Mouse (Mus musculus) spleen, postnatal 10 days (tissue): Measurements from ENCODE around the gene Sumf2.
A peak's percentile ranks its signal among the peaks of the same experiment; 100 is the strongest.
"Not testable (repeated sequence)": the region's sequence is repeated elsewhere in the genome, so short reads cannot be mapped to it uniquely, and the experiment has no call there.

Experiments
- DNase-seq, 2 experiments: peaks; one replicate each; pipeline ENCODE4 v3.0.0; 2021 to 2022; ENCODE audit warnings: low spot score in 2 of 2

Sumf2 gene

DNA sequence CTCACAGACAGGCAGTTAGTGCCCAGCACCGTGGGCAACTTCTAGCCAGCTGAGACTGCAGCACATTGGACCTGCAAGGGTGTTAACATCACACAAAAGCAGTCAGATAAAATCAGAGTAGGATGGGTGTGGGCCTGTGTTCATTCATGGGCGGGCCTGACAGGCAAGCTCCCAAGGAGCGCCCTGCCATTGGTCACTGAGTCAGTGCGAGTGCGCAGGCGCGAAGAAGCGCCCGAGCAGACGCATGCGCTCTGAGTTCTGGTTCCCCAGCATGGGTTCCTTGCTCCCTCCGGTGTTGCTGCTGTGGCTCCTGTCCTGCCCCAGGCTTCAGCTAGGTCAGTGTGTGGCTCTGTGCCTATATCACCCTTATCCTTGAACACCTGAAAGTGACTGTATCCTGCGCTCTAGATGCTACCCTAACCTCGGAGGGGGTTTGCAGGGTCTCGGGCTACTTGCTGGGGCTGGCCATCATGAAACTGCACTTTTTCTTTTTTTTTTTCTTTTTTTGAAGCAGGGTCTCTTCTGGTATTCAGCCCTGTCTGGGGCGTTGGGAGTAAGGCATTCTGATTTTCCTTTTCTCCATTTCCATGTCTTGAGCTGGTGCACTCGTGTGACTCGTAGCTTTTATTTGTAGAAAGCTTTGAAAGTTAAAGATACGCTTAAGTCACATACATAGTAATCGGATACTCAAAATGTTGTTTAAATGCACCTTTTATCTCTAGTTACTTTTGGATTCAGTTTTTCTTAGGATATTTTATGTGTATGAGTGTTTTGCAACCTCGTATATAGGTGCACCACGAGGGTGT lies at the start of gene Sumf2:
Sumf2 (plus strand) TSS at position 235 of the 806 bp plus-strand sequence.
- DNase-seq = peak; percentile 92 to 95

DNA sequence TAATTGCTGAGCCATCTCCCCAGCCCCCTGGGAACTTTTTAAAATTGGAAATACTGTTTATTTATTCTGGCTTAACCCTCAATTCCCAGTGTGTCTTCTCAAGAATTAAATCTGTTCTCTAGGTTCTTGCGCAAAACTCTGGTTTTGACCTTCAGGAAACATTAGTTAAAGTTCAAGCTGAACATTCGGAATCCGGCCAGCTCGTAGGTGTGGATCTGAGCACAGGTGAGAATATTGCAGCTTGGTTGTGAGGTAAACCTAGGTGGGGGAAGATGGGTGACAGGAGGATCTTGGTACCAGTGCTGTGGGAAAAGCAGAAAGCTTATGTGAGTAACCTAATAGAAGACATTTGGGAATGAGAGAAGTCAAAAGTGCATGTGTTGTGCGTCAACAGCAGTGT lies 1.9 kb upstream of the Sumf2 start:
- no peak for DNase-seq

DNA sequence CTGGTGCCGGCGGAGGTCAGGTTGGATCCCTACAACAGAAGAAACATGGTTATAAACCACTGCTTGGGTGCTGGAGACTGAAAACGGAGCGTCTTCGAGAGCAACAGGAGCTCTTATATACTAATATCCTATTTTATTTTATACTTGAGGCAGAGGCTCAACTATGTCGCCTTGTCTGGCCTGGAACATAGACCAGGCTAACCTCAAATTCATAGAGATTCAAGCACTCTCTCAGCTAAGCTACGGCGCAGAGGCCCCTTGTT lies 703 bp downstream of the Sumf2 start:
- no peak for DNase-seq

DNA sequence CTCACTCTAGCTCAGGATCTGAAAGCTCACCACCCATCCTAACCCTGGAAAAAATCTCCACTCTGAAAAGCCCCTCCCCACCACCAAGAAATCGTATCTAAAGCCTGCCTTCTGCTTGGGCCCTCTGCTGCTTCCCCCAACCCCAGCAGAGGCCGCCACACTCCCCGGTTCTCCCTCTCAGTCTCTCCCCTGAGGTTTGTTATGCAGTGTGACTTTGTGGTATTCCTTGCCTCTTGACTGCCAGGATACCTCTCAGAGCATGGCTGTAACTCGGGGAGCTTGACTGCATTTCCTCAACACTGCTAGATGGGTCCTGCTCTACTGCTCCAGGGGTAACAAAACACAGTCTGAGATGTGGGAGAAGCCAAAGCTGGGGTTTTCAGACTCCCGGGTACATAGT lies 8.4 kb downstream of the Sumf2 start:
- DNase-seq = no peak

DNA sequence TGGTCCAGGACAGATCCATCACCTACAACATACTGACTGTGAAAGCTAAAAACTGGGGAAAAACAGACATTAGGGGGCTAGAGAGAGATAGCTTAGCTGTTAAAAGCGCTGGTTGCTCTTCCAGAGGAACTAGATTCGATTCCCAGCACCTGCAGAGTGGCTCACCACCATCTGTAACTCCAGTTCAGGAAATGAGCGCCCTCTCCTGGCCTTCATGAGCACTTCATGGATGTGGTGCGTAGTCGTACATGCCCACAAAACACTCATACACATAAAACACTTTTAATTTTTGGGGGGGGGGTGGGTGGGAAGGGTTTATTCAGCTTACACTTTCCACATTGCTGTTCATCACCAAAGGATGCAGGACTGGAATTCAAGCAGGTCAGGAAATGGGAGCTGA lies 9.6 kb downstream of the Sumf2 start:
- no peak for DNase-seq

DNA sequence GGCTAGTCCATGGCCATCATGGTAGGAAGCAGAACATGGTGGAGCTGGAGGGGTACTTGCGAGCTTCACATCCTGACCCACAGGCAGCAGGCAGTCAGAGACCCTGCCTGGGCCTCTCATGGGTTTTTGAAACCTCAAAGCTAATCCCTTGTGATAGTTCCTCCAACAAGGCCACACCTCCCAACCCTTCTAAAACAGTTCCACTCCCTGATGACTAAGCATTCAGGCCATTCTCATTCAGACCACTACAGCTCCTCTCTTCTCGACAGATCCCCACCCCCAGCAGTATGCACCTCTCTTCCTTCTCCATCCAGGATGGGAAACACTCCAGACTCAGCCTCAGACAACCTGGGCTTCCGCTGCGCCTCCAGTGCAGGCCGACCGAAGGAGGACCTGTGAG lies 15.5 kb downstream of the Sumf2 start:
- DNase-seq = no peak

DNA sequence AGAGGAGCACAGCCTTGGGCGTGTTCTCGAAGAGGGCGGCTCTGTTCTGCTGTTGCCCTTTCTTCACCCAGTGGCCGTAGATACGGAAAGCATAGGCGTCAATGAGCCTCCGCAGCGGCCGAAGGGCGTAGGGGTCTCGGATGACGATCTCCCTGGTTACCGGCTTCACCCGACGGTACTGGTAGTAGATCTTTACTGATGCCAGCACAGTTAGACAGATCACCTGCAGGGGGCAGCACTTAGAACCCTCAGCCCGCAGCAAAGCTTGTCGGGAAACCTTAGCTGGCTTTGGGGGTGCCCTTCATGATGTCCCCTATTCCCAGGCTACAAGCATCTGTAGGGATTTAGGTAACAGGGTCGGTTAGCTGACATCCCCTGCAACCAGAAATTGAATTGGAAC lies 17.7 kb downstream of the Sumf2 start:
- peak; percentile 22 to 74 for DNase-seq

DNA sequence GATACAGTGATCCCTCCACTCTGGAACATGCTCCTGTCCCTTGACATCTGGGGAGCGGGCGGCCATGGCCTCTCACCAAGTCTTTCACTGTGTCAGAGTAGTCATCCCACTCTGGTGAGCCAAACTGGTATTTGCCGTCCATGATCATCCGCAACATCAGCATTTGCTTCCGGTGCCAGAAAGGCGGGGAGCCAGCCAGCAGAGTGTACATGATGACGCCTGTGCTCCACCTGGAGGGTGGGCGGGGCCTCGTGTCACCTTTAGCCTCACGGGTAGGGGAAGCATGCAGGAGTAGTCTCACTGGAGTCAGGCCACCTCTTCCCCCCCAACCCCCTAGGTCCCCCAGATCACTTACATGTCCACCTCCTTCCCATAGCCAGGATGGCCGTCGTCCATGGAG lies 19.1 kb downstream of the Sumf2 start:
- DNase-seq = no peak

DNA sequence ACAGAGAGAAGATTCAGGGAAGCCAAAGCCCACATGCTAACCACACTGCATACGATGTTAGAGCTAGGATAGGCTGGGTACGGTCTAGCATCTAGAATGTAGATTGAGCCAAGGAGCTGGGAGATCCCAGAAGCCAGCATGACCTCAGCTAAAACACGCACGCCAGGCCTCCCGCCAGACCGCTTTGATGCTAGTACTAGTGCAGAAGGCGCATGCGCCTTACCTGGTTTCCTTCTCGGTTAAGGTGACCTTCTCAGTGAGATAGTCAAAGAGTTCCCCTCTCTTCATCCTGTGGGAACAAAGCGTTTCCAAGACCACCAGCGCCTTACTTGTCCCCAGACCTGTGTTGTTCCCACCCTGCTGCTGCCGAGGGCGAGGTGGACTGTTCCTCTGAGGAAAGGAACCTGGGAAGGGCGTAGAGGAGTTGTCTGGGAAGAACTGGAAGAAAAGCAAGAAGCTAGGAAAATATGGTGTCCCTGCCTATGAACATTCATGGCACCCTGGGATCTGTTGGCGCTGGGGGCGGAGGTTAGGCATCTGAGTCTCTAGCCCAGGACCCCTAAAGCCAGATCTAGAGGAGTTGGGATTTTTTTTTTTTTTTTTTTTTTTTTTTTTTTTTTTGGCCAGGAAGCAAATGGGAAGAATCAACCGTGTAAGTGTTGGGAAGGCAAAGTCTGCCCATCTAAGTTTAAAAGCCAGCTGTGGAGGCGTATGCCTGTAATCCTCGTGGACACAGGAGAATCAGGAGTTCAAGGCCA lies 22.6 kb downstream of the Sumf2 start:
- no peak for DNase-seq

DNA sequence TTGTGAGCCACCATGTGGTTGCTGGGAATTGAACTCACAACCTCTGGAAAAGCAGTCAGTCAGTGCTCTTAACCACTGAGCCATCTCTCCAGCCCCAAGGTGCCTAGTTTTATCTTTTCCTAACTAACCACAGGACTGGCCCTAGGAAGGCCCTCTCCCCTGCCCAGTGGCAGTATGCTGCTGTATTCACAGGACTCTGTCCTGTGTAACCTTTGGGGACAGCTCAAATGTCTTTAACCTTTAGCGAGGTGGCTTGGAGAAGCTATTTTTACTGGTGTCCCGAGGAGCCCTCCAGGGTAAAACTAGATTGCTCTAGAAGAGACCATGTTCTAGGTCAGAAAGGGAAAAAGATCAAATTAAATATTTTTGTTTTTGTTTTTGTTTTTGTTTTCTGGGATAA lies 24.5 kb downstream of the Sumf2 start:
- no peak for DNase-seq

DNA sequence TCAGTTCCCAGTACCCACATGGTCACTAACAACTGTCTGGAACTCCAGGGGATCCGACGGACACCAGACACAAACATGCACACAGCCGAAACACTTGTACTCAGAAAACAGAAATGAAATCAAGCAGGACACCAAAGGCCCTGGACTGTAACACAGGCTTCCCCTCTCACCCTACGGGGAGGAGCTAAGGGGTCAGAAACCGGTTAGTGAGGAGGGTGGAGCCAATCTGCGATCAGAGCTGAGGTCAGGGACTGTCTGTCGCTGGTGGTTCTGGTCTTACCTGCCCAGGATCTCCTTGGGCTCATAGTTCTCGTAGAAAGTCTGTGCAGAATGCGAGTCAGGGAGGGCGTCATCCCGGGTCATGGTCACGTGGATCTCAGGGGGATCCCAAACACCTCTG lies 27.2 kb downstream of the Sumf2 start:
- no peak for DNase-seq

DNA sequence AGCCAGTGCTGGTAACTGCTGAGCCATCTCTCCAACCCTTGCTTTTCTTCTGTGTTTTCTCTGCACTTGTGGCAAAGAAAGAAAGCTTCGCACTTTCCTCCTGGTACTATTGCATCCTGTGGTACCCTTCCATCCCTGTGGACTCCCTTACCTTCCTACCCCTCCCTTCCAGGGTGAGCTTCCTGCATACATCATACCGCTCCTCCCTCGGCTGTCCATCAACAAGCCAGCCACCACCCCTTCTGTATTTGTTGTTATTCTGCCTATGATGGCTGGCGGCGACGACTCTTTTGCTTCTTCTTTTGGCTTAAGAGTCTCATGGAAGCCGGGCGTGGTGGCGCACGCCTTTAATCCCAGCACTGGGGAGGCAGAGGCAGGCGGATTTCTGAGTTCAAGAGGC lies 28.3 kb downstream of the Sumf2 start:
- DNase-seq = no peak

DNA sequence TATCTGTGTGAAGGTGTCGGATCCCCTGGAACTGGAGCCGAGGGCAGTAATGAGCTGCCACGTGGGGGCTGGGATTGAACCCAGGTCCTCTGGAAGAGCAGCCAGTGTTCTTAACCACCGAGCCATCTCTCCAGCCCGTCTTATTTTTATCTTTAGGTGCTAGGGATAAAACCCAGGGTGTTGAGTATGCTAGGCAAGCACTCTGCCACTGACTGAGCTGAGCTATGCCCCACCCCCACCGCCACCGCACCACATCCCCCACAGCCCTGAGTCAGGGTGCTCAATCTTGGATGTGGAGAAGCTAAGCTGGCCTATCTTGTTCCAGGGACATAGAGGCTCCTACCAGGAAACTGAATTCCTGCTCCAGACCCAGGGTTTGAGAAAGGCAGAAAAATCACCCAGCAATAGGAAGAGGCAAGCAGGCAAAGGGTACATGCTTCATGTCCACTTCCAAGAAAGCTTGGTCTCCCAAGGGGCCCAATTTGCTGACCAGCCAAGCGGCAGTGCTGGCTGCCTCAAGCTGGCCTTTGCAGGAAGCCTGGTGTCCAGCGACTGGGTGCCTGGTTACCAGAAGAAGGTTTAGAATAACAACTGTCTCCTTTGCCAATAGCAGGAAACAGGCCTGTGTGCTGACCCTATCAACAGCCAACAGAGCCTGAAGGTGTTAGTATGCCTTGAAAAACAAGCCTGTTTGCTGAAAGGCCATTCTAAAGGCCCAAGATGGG lies 31.1 kb downstream of the Sumf2 start:
- no peak for DNase-seq

DNA sequence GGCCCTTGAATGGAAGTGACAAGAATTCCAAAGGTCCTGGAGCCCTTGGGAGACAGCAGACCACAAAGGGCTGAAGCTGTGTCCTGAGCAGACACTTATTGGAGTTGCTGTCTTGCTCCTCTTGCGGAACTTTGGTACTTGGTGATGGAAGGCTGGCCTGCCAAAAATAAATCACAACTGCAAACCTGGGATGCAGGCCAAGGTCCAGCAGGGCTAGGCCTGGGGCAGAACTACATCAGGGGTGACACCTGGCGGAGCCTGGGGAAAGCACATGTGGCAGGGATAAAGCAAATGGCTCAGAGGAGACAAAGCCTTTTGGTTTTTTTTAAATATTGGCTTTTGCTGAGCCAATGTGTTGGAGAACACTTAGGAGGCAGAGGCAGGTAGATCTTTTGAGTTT lies 32.2 kb downstream of the Sumf2 start:
- DNase-seq = no peak

DNA sequence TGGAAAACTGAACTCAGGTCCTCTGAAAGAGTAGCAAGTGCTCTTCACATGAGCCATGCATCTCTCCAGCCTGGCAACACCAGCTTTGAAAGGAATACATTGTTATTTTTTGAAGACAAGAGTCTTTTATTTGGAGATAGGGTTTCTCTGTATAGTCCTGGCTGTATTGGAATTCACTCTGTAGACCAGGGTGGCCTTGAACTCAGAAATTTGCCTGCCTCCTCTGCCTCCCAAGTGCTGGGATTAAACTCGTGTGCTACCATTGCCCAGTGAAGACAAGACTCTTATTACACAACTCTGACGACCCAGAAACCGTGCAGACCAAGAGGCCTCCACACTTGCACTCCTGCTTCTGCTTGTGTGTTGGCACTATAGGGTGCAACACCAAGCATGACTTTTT lies 33.1 kb downstream of the Sumf2 start:
- no peak for DNase-seq

DNA sequence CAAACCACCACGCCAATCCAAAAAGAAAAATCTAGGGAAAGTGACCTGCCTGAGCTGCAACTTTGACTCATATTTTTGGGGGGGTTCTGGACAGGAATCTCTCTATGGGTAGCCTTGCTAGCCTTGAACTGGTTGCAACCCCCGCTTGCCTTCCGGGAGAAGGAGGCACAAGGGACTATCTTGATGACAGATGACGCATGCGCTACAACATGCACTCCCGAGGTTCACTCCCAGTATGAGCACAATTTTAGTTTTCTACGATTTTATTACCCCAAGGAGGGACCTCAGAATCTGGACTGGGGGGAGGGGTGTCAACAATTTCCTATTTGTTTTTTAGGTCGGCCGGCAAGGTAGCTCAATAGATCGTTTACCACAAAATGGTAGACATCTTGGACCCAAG lies 39.5 kb downstream of the Sumf2 start:
- DNase-seq = peak in 1 of 2 experiments; percentile 33

DNA sequence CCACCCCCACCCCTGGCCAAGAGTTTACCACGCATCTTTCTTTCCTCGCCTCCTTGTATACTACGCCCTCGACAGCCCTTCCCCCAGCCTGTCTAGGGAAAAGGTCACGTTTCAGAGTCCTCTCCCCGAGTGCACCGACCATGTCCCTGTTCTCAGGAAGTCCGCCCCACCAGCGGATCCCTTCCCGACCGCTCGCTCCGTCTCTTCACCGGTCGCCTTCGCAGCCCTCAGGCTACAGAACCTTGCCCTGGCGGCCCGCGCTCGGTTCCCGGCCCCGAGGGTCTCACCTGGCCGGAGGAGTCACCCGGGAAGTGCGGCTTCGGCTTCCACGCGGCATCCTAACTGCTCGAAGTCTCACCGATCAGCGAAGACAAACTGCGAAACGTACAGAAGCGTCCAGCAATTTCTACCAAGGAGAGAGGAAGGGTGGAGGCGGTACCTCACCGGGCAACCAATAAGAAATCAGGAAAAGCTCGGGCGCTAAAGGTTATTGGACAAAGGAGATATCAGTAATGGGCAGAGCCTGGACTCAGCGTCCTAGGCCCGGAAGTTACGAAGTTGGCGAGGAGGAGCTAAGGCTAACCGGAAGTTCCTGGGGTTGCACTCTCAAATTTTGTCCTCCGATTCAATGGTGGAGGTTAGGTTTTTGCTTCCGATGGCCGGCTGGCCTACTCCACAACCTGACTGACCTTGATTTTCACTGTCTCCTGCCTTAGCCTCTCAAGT lies 40.3 kb downstream of the Sumf2 start, which contains the start of gene Chchd2:
Chchd2 (minus strand) TSS at position 560 of the 726 bp plus-strand sequence.
- DNase-seq = peak; percentile 89 to 90

DNA sequence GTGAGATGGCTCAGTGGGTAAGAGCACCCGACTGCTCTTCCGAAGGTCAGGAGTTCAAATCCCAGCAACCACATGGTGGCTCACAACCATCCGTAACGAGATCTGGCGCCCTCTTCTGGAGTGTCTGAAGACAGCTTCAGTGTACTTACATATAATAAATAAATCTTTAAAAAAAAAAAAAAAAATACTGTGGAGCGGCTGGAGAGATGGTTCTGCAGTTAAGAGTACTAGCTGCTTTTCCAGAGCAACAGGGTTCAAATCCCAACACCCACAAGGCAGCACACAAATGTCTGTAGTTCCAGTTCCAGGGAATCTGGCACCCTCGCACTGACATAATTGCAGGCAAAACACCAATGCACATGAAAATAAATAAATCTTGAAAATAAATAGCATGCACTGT lies 43.6 kb downstream of the Sumf2 start:
- DNase-seq = not testable (repeated sequence)

DNA sequence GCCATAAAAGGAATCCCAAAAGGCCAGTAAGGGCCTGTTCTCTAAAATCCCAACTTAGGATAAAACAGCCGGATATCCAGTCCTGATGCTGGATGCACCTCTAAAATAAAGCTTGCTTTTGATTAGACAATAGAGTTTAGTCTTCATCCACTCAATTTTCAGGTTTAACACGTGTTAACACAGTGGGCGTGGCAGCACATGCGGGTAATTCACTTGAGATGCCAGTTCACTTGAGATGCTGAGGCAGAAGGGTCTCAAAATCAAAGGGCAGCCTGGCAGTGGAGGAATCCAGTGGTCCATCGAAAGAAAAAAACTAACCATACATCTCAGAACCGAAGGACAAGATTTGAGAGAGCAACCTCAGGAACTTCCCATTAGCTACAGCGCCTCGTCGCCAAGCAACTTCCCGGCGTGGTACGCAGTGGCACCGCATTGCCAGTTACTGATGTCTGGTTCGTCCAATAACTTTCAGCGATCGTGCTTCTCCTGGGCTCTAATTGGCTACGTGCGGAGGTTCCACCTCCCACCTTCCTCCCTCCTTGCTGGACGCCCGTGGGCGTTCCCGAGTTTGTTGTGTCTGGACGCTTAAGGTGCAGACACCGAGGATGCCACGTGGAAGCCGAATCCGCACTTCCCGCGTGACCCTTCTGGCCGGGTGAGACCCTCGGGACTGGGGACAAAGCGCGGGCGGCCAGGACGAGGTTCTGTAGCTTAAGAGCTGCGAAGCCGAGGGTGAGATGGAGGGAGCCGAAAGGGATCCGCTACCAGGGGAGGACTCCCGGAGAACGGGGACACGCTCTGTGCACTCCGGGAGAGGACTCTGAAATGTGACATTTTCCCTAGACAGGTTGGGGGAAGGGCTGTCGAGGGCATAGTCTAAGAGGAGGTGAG lies 48.7 kb downstream of the Sumf2 start, which contains the start of gene Zbed5:
Zbed5 (plus strand) TSS at position 526 of the 891 bp plus-strand sequence.
- peak; percentile 58 to 82 for DNase-seq

DNA sequence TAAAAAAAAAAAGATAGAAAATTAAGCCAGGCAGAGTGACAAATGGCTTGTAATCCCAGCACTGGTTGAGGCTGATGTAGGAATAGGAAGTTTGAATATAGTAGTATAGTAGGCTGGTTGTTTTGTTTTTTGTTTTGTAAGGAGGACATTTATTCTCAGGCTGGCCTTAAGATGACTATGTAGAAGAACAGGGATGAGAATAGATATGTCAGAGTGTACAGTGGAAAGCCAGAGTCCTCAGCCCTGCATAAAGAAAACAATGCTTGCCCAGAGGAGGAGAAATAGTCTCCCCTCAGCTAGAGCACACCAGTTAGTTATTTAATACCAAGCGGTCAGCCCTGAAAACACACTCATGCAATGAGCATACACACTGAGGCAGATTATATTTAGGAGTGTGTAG lies 51.7 kb downstream of the Sumf2 start, which contains the start of gene Phkg1:
Phkg1 (minus strand) TSS at position 101 of the 400 bp plus-strand sequence.
- no peak for DNase-seq

DNA sequence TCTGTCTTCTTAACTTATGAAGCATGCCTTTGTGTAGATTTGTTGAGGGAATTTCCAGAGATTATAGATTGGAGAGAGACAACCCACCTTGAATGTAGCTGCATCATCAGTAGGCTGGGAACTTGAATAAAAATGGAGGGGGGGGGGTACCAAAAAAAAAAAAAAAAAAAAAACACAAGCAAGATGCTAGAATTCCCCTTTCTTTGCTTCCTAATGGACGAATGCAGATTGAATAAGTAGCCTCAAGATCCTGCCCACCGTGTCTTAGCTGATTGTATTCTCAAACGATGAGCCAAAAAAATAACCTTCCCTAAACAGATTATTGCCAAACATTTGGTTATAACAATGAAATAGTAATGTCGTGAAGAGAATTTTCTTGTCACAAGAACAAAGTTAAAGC lies 61.0 kb downstream of the Sumf2 start:
- no peak for DNase-seq
